Mouse (Mus musculus) forelimb bud, embryonic 11.5 days (tissue): Measurements from ENCODE around the gene Cnn1.
A peak's percentile ranks its signal among the peaks of the same experiment; 100 is the strongest.
"Not testable (repeated sequence)": the region's sequence is repeated elsewhere in the genome, so short reads cannot be mapped to it uniquely, and the experiment has no call there.

Experiments
- DNase-seq: peaks from one replicate; pipeline ENCODE4 v3.0.0-alpha.2; 2012; ENCODE audit warnings: low read depth, low spot score

The Cnn1 gene

GRCm38 (mm10) chr9:22075778-22076177 is 23.2 kb upstream of the Cnn1 start:
- not testable (repeated sequence) for DNase-seq

- DNase-seq, result no peak
These were observed 22.8 kb upstream of the Cnn1 start for GRCm38 (mm10) chr9:22076223-22076622.

GRCm38 (mm10) chr9:22084667-22085021 is 14.4 kb upstream of the Cnn1 start:
- DNase-seq, result no peak

GRCm38 (mm10) chr9:22085022-22085834 is 13.8 kb upstream of the Cnn1 start, which contains the start of gene Ecsit:
Gene Ecsit, minus strand, starts transcription at chr9:22085438.
- DNase-seq, result peak; percentile 97

GRCm38 (mm10) chr9:22086012-22086411 is 13.0 kb upstream of the Cnn1 start:
- DNase-seq, result no peak

- no peak for DNase-seq
These were observed 11.9 kb upstream of the Cnn1 start for GRCm38 (mm10) chr9:22087034-22087618.

GRCm38 (mm10) chr9:22089281-22089680 is 9.7 kb upstream of the Cnn1 start:
- no peak for DNase-seq

GRCm38 (mm10) chr9:22089986-22090385 is 9.0 kb upstream of the Cnn1 start:
- DNase-seq, result no peak

GRCm38 (mm10) chr9:22092746-22093145 is 6.3 kb upstream of the Cnn1 start:
- DNase-seq, result no peak

GRCm38 (mm10) chr9:22095854-22096307 is 3.1 kb upstream of the Cnn1 start:
- peak; percentile 65 for DNase-seq

GRCm38 (mm10) chr9:22099922-22100321 is 906 bp downstream of the Cnn1 start:
- no peak for DNase-seq

GRCm38 (mm10) chr9:22108194-22108593 is 9.2 kb downstream of the Cnn1 start:
- DNase-seq, result no peak

GRCm38 (mm10) chr9:22115635-22116034 is 16.6 kb downstream of the Cnn1 start:
- DNase-seq, result no peak

- no peak for DNase-seq
These were observed 17.1 kb downstream of the Cnn1 start for GRCm38 (mm10) chr9:22116086-22116485.

- peak; percentile 98 for DNase-seq
These were observed 17.9 kb downstream of the Cnn1 start, which contains the start of gene Elof1 for GRCm38 (mm10) chr9:22116740-22117426. Gene Elof1, minus strand, starts transcription at chr9:22117172.

- DNase-seq, result peak; percentile 68
These were observed 18.9 kb downstream of the Cnn1 start for GRCm38 (mm10) chr9:22117754-22118456.

- no peak for DNase-seq
These were observed 20.5 kb downstream of the Cnn1 start for GRCm38 (mm10) chr9:22119543-22119942.

GRCm38 (mm10) chr9:22121545-22121944 is 22.5 kb downstream of the Cnn1 start:
- DNase-seq, result no peak

GRCm38 (mm10) chr9:22122005-22122404 is 23.0 kb downstream of the Cnn1 start:
- no peak for DNase-seq

- DNase-seq, result no peak
These were observed 24.1 kb downstream of the Cnn1 start for GRCm38 (mm10) chr9:22123069-22123609.

- DNase-seq, result no peak
These were observed 25.2 kb downstream of the Cnn1 start for GRCm38 (mm10) chr9:22124169-22124568.
